Mouse (Mus musculus) midbrain, embryonic 11.5 days (tissue): ENCODE measurements around the gene Mras. TPM values are rescaled to one million over a fixed set of nuclear protein-coding genes. Genes with fewer than 3 reads are reported as not detected.
A peak's percentile ranks its signal among the peaks of the same experiment; 100 is the strongest.

Experiments
- ATAC-seq: fragments of 200-750 bp; cut with Nextera tagmentation; 2 replicates; pipeline ENCODE4 v1.8.0; 2017; ENCODE audit warnings: moderate TSS enrichment, moderate library complexity; ENCODE audit not compliant: low FRiP score
- DNase-seq: peaks from one replicate; pipeline ENCODE4 v3.0.0; 2015; ENCODE audit warnings: low spot score; ENCODE audit errors: missing footprints
- H3K27ac ChIP-seq: fragments of 300-500 bp; sonication (generic); 2 replicates; pipeline ENCODE4 v1.5.1; 2014; ENCODE audit warnings: low read depth, low read length
- H3K27me3 ChIP-seq: fragments of 300-500 bp; sonication (generic); 2 replicates; pipeline ENCODE4 v1.6.1; 2014; ENCODE audit warnings: mild to moderate bottlenecking, low read length, moderate library complexity, mixed read lengths; ENCODE audit not compliant: control insufficient read depth, insufficient read depth
- H3K36me3 ChIP-seq: fragments of 300-500 bp; sonication (generic); 2 replicates; pipeline ENCODE4 v1.6.1; 2014; ENCODE audit warnings: mild to moderate bottlenecking, low read length, moderate library complexity, mixed read lengths; ENCODE audit not compliant: control insufficient read depth, insufficient read depth
- H3K4me1 ChIP-seq: fragments of 300-500 bp; sonication (generic); 2 replicates; pipeline ENCODE4 v1.6.1; 2014; ENCODE audit warnings: low read length; ENCODE audit not compliant: control insufficient read depth, insufficient read depth
- H3K4me2 ChIP-seq: fragments of 300-500 bp; sonication (generic); 2 replicates; pipeline ENCODE4 v1.6.1; 2014; ENCODE audit warnings: mild to moderate bottlenecking, moderate library complexity
- H3K4me3 ChIP-seq: fragments of 300-500 bp; sonication (generic); 2 replicates; pipeline ENCODE4 v1.5.1; 2014; ENCODE audit warnings: low read depth, low read length
- H3K9ac ChIP-seq: fragments of 300-500 bp; sonication (generic); 2 replicates; pipeline ENCODE4 v1.6.1; 2014; ENCODE audit warnings: low read length
- H3K9me3 ChIP-seq: fragments of 300-500 bp; sonication (generic); 2 replicates; pipeline ENCODE4 v1.6.1; 2016; ENCODE audit warnings: low read length; ENCODE audit not compliant: control insufficient read depth
- WGBS: fragments of 180-500 bp; shearing (Covaris S2); extraction: QIAGEN DNeasy Blood & Tissue Kit; methylation state at CpG from one replicate; pipeline ENCODE4 v1.1.7; 2014; 5-methylcytosine and 5-hydroxymethylcytosine counted together
- polyA plus RNA-seq: library from polyadenylated mRNA; unstranded; fragments of >200 nt; fragmentation: Nextera tagmentation; extraction: Ambion mirVana; gene quantifications from 2 replicates; pipeline ENCODE4 v1.2.1, GENCODE M21; 2014

Mras gene
- polyA plus RNA-seq, 1 experiment from 2014 or later = 15.0 TPM

GRCm38 (mm10) chr9:99359012-99359411 is 78.2 kb downstream of the Mras start:
- ATAC-seq = no peak
- Histone ChIP-seq H3K4me3 (no peak overlapping the region), H3K4me1 (peaks cover 10% of the 10 kb centered on the region), H3K9me3 (no peaks in the 10 kb centered on the region), H3K27ac (no peak overlapping the region), H3K4me2 (no peak overlapping the region), H3K9ac (no peak overlapping the region), H3K36me3 (no peaks in the 10 kb centered on the region), H3K27me3 (peaks cover 32% of the 10 kb centered on the region)
- WGBS = 91% methylated on average over 15 of the region's 15 CpGs
- peak; percentile 78 for DNase-seq

GRCm38 (mm10) chr9:99357921-99358692 is 79.1 kb downstream of the Mras start, which contains the start of gene Esyt3:
TSS of gene Esyt3 (minus strand) at chr9:99358557.
- H3K4me2 ChIP-seq = peak within 1 kb of the TSS; percentile 88
- H3K4me1 ChIP-seq = peaks cover 10% of the 10 kb centered on the region
- no peaks in the 10 kb centered on the region for H3K9me3 ChIP-seq
- WGBS = under 1% methylated on average over 64 of the region's 66 CpGs
- peak; percentile 92 for DNase-seq
- peak; percentile 59 for ATAC-seq
- H3K36me3 ChIP-seq = no peaks in the 10 kb centered on the region
- H3K27ac ChIP-seq = no peak within 1 kb of the TSS
- peaks cover 32% of the 10 kb centered on the region for H3K27me3 ChIP-seq
- peak within 1 kb of the TSS; percentile 40 for H3K4me3 ChIP-seq
- peak within 1 kb of the TSS; percentile 45 for H3K9ac ChIP-seq

DNA sequence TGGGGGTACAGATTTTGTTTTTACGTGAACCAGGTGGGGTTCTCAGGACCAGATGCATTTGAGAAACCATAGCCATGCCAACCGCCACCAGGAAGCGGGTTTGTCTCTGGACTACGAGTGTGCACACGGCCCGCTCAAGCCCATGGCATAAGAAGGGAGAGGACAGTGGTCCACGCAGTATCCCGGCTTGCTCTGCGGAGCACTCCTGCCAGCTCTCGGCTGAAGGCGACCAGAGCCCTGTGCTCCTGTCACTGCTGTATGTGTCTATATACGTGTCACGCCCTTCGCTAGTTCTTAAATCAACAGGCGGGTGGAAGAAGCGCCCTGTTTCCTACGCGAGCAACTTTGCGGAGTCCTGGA is 79.6 kb downstream of the Mras start:
- Histone ChIP-seq H3K4me2 (peak overlapping the region; percentile 88), H3K4me1 (peaks cover 10% of the 10 kb centered on the region), H3K27ac (no peak overlapping the region), H3K9ac (peak overlapping the region; percentile 45), H3K9me3 (no peaks in the 10 kb centered on the region), H3K27me3 (peaks cover 32% of the 10 kb centered on the region), H3K4me3 (peak overlapping the region; percentile 40), H3K36me3 (no peaks in the 10 kb centered on the region)
- WGBS = 2% methylated on average over 19 of the region's 19 CpGs
- peak; percentile 68 for ATAC-seq
- DNase-seq = no peak

- Histone ChIP-seq H3K9ac (no peak overlapping the region), H3K4me1 (peaks cover 10% of the 10 kb centered on the region), H3K27ac (no peak overlapping the region), H3K4me2 (no peak overlapping the region), H3K27me3 (peaks cover 30% of the 10 kb centered on the region), H3K4me3 (no peak overlapping the region), H3K9me3 (no peaks in the 10 kb centered on the region), H3K36me3 (no peaks in the 10 kb centered on the region)
- DNase-seq = peak; percentile 85
- WGBS = 17% methylated on average over 5 of the region's 5 CpGs
- ATAC-seq = 0 out of 2 replicates have a peak, but pooled peaks have one; percentile 24
These were observed 81.2 kb downstream of the Mras start for GRCm38 (mm10) chr9:99355971-99356370.

DNA sequence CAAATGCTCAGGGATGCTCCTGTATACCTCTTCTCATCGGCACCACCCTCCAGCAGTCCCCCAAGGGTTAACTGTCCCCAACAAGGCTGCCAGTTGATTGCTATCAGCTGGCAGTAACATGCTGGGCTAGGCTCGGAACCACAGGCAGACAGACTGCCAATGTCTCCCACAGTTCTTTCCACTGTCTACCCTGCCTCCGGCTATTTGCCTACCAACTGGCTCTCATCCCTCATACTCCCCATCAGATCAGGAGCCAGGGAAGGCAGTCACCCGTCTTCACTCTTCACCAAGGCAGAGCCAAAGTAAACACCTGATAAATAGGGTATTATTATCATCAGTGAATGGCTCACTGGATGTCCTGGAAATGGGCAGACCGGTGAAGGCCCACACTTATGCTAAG is 82.4 kb downstream of the Mras start:
- Histone ChIP-seq H3K9me3 (no peaks in the 10 kb centered on the region), H3K27ac (no peak overlapping the region), H3K9ac (no peak overlapping the region), H3K4me2 (no peak overlapping the region), H3K36me3 (no peaks in the 10 kb centered on the region), H3K4me1 (peaks cover 10% of the 10 kb centered on the region), H3K4me3 (no peak overlapping the region), H3K27me3 (peaks cover 30% of the 10 kb centered on the region)
- DNase-seq (peak; percentile 57), ATAC-seq (no peak)
- WGBS = 73% methylated on average over 5 of the region's 5 CpGs

GRCm38 (mm10) chr9:99353390-99353789 is 83.8 kb downstream of the Mras start:
- Histone ChIP-seq H3K27me3 (peaks cover 21% of the 10 kb centered on the region), H3K9ac (no peak overlapping the region), H3K4me1 (peaks cover 10% of the 10 kb centered on the region), H3K4me3 (no peak overlapping the region), H3K27ac (no peak overlapping the region), H3K36me3 (no peaks in the 10 kb centered on the region), H3K9me3 (no peaks in the 10 kb centered on the region), H3K4me2 (no peak overlapping the region)
- peak; percentile 28 for DNase-seq
- 67% methylated on average over 6 of the region's 6 CpGs for WGBS
- ATAC-seq = no peak

GRCm38 (mm10) chr9:99352964-99353363 is 84.2 kb downstream of the Mras start:
- Histone ChIP-seq H3K4me1 (peaks cover 6% of the 10 kb centered on the region), H3K4me3 (no peak overlapping the region), H3K9me3 (no peaks in the 10 kb centered on the region), H3K36me3 (no peaks in the 10 kb centered on the region), H3K4me2 (no peak overlapping the region), H3K27me3 (peaks cover 17% of the 10 kb centered on the region), H3K27ac (no peak overlapping the region), H3K9ac (no peak overlapping the region)
- ATAC-seq (no peak), DNase-seq (no peak)
- WGBS = 82% methylated on average over 4 of the region's 4 CpGs

DNA sequence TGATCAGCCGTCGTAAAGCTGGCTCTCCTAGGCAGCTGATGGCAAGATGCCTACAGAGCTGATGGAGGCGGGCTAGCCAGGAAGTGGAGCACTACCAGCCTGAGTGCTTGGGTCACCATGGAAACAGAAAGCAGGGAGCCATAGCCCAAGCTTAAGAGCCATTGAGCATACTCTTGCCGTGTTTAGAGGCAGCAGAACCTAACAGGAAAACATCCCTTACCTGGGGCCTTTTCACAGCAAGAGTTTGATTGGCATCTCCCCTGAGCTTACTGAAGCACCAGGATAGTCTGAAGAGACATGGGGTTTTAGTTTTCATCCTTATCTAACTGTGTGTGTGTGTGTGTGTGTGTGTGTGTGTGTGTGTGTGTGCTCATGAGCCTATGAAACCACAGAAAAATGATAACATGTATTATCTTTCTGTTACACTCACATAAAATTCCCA is 91.8 kb downstream of the Mras start:
- DNase-seq (peak; percentile 56), ATAC-seq (no peak)
- Histone ChIP-seq H3K27me3 (no peaks in the 10 kb centered on the region), H3K4me3 (no peak overlapping the region), H3K27ac (no peak overlapping the region), H3K4me2 (no peak overlapping the region), H3K36me3 (no peaks in the 10 kb centered on the region), H3K4me1 (no peaks in the 10 kb centered on the region), H3K9ac (no peak overlapping the region), H3K9me3 (no peaks in the 10 kb centered on the region)
- 53% methylated on average over 4 of the region's 4 CpGs for WGBS

DNA sequence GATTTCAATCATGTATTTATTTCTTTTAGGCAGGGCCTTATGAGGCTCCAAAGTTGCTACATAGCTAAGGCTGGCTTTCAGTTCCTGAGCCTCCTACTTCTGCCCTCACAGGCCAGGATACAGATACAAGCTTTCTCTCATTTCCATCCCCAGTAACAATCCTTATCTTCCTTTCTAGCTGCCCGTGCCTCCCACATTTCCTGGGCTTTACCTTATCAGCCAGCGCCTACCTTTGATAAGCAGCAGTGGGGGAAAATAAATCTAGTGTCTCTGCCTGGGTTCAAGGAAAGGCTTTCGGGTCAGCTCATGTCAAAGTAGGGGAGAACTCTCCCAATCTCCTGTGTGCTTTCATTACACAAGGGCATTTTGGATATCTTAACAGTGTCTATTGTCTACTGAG is 95.6 kb downstream of the Mras start:
- WGBS = 84% methylated on average over 3 of the region's 3 CpGs
- Histone ChIP-seq H3K4me2 (no peak overlapping the region), H3K4me3 (no peak overlapping the region), H3K4me1 (no peaks in the 10 kb centered on the region), H3K27me3 (no peaks in the 10 kb centered on the region), H3K9ac (no peak overlapping the region), H3K27ac (no peak overlapping the region), H3K36me3 (no peaks in the 10 kb centered on the region), H3K9me3 (no peaks in the 10 kb centered on the region)
- DNase-seq (no peak), ATAC-seq (no peak)
